Mouse (Mus musculus): Measurements from ENCODE around the gene Lamc1. TPM values are rescaled to one million over a fixed set of nuclear protein-coding genes. Genes with fewer than 3 reads are reported as not detected.

Gene Lamc1
- total and polyA plus RNA-seq, 2 experiments = 8.1 to 11.5 TPM

GRCm38 (mm10) chr1:153225786-153226725 is 106.5 kb downstream of the Lamc1 start:
- H3K4me1 ChIP-seq (ENCODE audit: control insufficient read depth, insufficient read depth, low read length) = no peaks in the 10 kb centered on the region; the same call in 1 of the 2 replicates
- no peak overlapping the region for H3K9ac ChIP-seq (ENCODE audit: low read depth, low read length)
- peaks cover 43% of the 10 kb centered on the region for H3K36me3 ChIP-seq (ENCODE audit: control insufficient read depth, insufficient read depth, low read length)
- no peak overlapping the region for H3K27ac ChIP-seq (replicated peaks; ENCODE audit: insufficient read depth, low read depth, low read length)
- no peaks in the 10 kb centered on the region for H3K27me3 ChIP-seq (ENCODE audit: control insufficient read depth, insufficient read depth, low read length)
- no peaks in the 10 kb centered on the region for H3K79me2 ChIP-seq (ENCODE audit: control insufficient read depth, insufficient read depth, low read length)
- 78% methylated on average over 21 of the region's 21 CpGs for WGBS
- TF ChIP-seq POLR2A (IDR thresholded peaks at IDR 0.05; ENCODE audit: extremely low read depth, insufficient read depth, low read length) = no peak
- H3K4me3 ChIP-seq (ENCODE audit: insufficient read depth, low read depth, low read length) = no peak overlapping the region
- DNase-seq (ENCODE audit: extremely low read depth, low read depth, low spot score) = peak; percentile 21

GRCm38 (mm10) chr1:153224331-153224730 is 108.3 kb downstream of the Lamc1 start:
- DNase-seq (ENCODE audit: extremely low read depth, low read depth, low spot score) = no peak
- Histone ChIP-seq H3K4me1 (ENCODE audit: control insufficient read depth, insufficient read depth, low read length) (no peaks in the 10 kb centered on the region; the same call in 1 of the 2 replicates), H3K27me3 (ENCODE audit: control insufficient read depth, insufficient read depth, low read length) (no peaks in the 10 kb centered on the region), H3K4me3 (ENCODE audit: insufficient read depth, low read depth, low read length) (no peak overlapping the region), H3K9ac (ENCODE audit: low read depth, low read length) (no peak overlapping the region), H3K36me3 (ENCODE audit: control insufficient read depth, insufficient read depth, low read length) (peaks cover 35% of the 10 kb centered on the region), H3K79me2 (ENCODE audit: control insufficient read depth, insufficient read depth, low read length) (no peaks in the 10 kb centered on the region), H3K27ac (replicated peaks; ENCODE audit: insufficient read depth, low read depth, low read length) (no peak overlapping the region)
- 68% methylated on average over 5 of the region's 5 CpGs for WGBS
- TF ChIP-seq CTCF (IDR thresholded peaks at IDR 0.05; ENCODE audit: low read depth, low read length) = no peak
- no peak for TF ChIP-seq POLR2A (IDR thresholded peaks at IDR 0.05; ENCODE audit: extremely low read depth, insufficient read depth, low read length)

- TF ChIP-seq CTCF (IDR thresholded peaks at IDR 0.05; ENCODE audit: low read depth, low read length) (no peak), POLR2A (IDR thresholded peaks at IDR 0.05; ENCODE audit: extremely low read depth, insufficient read depth, low read length) (no peak)
- Histone ChIP-seq H3K27me3 (ENCODE audit: control insufficient read depth, insufficient read depth, low read length) (no peaks in the 10 kb centered on the region), H3K27ac (replicated peaks; ENCODE audit: insufficient read depth, low read depth, low read length) (no peak overlapping the region), H3K36me3 (ENCODE audit: control insufficient read depth, insufficient read depth, low read length) (peaks cover 12% of the 10 kb centered on the region), H3K9ac (ENCODE audit: low read depth, low read length) (no peak overlapping the region), H3K4me3 (ENCODE audit: insufficient read depth, low read depth, low read length) (no peak overlapping the region), H3K79me2 (ENCODE audit: control insufficient read depth, insufficient read depth, low read length) (no peaks in the 10 kb centered on the region), H3K4me1 (ENCODE audit: control insufficient read depth, insufficient read depth, low read length) (peaks cover 2% of the 10 kb centered on the region; the same call in 1 of the 2 replicates)
- WGBS = 79% methylated on average over 9 of the region's 9 CpGs
- no peak for DNase-seq (ENCODE audit: extremely low read depth, low read depth, low spot score)
Measured at GRCm38 (mm10) chr1:153219376-153219775, 113.2 kb downstream of the Lamc1 start.

GRCm38 (mm10) chr1:153216516-153216915 is 116.1 kb downstream of the Lamc1 start:
- H3K4me1 ChIP-seq (ENCODE audit: control insufficient read depth, insufficient read depth, low read length) = peaks cover 2% of the 10 kb centered on the region; the same call in 1 of the 2 replicates
- no peaks in the 10 kb centered on the region for H3K27me3 ChIP-seq (ENCODE audit: control insufficient read depth, insufficient read depth, low read length)
- peaks cover 4% of the 10 kb centered on the region; the same call in 1 of the 2 replicates for H3K36me3 ChIP-seq (ENCODE audit: control insufficient read depth, insufficient read depth, low read length)
- no peak overlapping the region for H3K27ac ChIP-seq (replicated peaks; ENCODE audit: insufficient read depth, low read depth, low read length)
- H3K79me2 ChIP-seq (ENCODE audit: control insufficient read depth, insufficient read depth, low read length) = no peaks in the 10 kb centered on the region
- no peak for TF ChIP-seq CTCF (IDR thresholded peaks at IDR 0.05; ENCODE audit: low read depth, low read length)
- no peak for TF ChIP-seq POLR2A (IDR thresholded peaks at IDR 0.05; ENCODE audit: extremely low read depth, insufficient read depth, low read length)
- 67% methylated on average over 4 of the region's 4 CpGs for WGBS
- no peak for DNase-seq (ENCODE audit: extremely low read depth, low read depth, low spot score)
- H3K4me3 ChIP-seq (ENCODE audit: insufficient read depth, low read depth, low read length) = no peak overlapping the region
- H3K9ac ChIP-seq (ENCODE audit: low read depth, low read length) = no peak overlapping the region

- DNase-seq (ENCODE audit: extremely low read depth, low read depth, low spot score) = no peak
- Histone ChIP-seq H3K9ac (ENCODE audit: low read depth, low read length) (no peak overlapping the region), H3K27ac (replicated peaks; ENCODE audit: insufficient read depth, low read depth, low read length) (no peak overlapping the region), H3K4me1 (ENCODE audit: control insufficient read depth, insufficient read depth, low read length) (peaks cover 2% of the 10 kb centered on the region; the same call in 1 of the 2 replicates), H3K79me2 (ENCODE audit: control insufficient read depth, insufficient read depth, low read length) (no peaks in the 10 kb centered on the region), H3K4me3 (ENCODE audit: insufficient read depth, low read depth, low read length) (no peak overlapping the region), H3K36me3 (ENCODE audit: control insufficient read depth, insufficient read depth, low read length) (no peaks in the 10 kb centered on the region), H3K27me3 (ENCODE audit: control insufficient read depth, insufficient read depth, low read length) (no peaks in the 10 kb centered on the region)
- TF ChIP-seq CTCF (IDR thresholded peaks at IDR 0.05; ENCODE audit: low read depth, low read length) (no peak), POLR2A (IDR thresholded peaks at IDR 0.05; ENCODE audit: extremely low read depth, insufficient read depth, low read length) (no peak)
- 87% methylated on average over 5 of the region's 5 CpGs for WGBS
Measured at GRCm38 (mm10) chr1:153215676-153216075, 116.9 kb downstream of the Lamc1 start.

GRCm38 (mm10) chr1:153210992-153211391 is 121.6 kb downstream of the Lamc1 start:
- no peaks in the 10 kb centered on the region for H3K27me3 ChIP-seq (ENCODE audit: control insufficient read depth, insufficient read depth, low read length)
- no peak overlapping the region for H3K4me3 ChIP-seq (ENCODE audit: insufficient read depth, low read depth, low read length)
- no peak overlapping the region for H3K27ac ChIP-seq (replicated peaks; ENCODE audit: insufficient read depth, low read depth, low read length)
- WGBS = 55% methylated on average over 4 of the region's 4 CpGs
- TF ChIP-seq POLR2A (IDR thresholded peaks at IDR 0.05; ENCODE audit: extremely low read depth, insufficient read depth, low read length) = no peak
- no peak for TF ChIP-seq CTCF (IDR thresholded peaks at IDR 0.05; ENCODE audit: low read depth, low read length)
- DNase-seq (ENCODE audit: extremely low read depth, low read depth, low spot score) = no peak
- no peaks in the 10 kb centered on the region for H3K4me1 ChIP-seq (ENCODE audit: control insufficient read depth, insufficient read depth, low read length)
- H3K9ac ChIP-seq (ENCODE audit: low read depth, low read length) = no peak overlapping the region
- H3K36me3 ChIP-seq (ENCODE audit: control insufficient read depth, insufficient read depth, low read length) = no peaks in the 10 kb centered on the region
- H3K79me2 ChIP-seq (ENCODE audit: control insufficient read depth, insufficient read depth, low read length) = no peaks in the 10 kb centered on the region
